Mouse (Mus musculus) lung, postnatal 0 days (tissue): ENCODE data around the gene Rtca. TPM values are rescaled to one million over a fixed set of nuclear protein-coding genes. Genes with fewer than 3 reads are reported as not detected.
A peak's percentile ranks its signal among the peaks of the same experiment; 100 is the strongest.

ENCODE experiments used
- ATAC-seq: fragments of 200-750 bp; cut with Nextera tagmentation; 2 replicates; pipeline ENCODE4 v1.8.0; 2017; ENCODE audit warnings: moderate library complexity
- DNase-seq: peaks from one replicate; pipeline ENCODE4 v3.0.0-alpha.2; 2016; ENCODE audit warnings: low spot score
- H3K27ac ChIP-seq: fragments of 300-500 bp; sonication (generic); 2 replicates; pipeline ENCODE4 v1.5.1; 2014; ENCODE audit warnings: antibody characterized with exemption, mild to moderate bottlenecking, low read length, mixed read lengths
- H3K27me3 ChIP-seq: fragments of 300-500 bp; sonication (generic); replicated peaks from 2 replicates; pipeline ENCODE4 v1.6.1; 2014; ENCODE audit warnings: low read length, mixed read lengths; ENCODE audit not compliant: insufficient read depth
- H3K36me3 ChIP-seq: fragments of 300-500 bp; sonication (generic); 2 replicates; pipeline ENCODE4 v1.6.1; 2014; ENCODE audit warnings: low read length, mixed read lengths; ENCODE audit not compliant: insufficient read depth
- H3K4me1 ChIP-seq: fragments of 300-500 bp; sonication (generic); 2 replicates; pipeline ENCODE4 v1.6.1; 2014; ENCODE audit warnings: antibody characterized with exemption, low read depth, low read length, mixed read lengths; ENCODE audit not compliant: insufficient read depth
- H3K4me2 ChIP-seq: fragments of 300-500 bp; sonication (generic); replicated peaks from 2 replicates; pipeline ENCODE4 v1.6.1; 2014; ENCODE audit warnings: low read depth, mild to moderate bottlenecking, low read length, moderate library complexity, mixed read lengths
- H3K4me3 ChIP-seq: fragments of 300-500 bp; sonication (generic); 2 replicates; pipeline ENCODE4 v1.5.1; 2014; ENCODE audit warnings: low read depth, low read length
- H3K9ac ChIP-seq: fragments of 300-500 bp; sonication (generic); replicated peaks from 2 replicates; pipeline ENCODE4 v1.6.1; 2014; ENCODE audit warnings: low read depth, mild to moderate bottlenecking
- H3K9me3 ChIP-seq: fragments of 300-500 bp; sonication (generic); 2 replicates; pipeline ENCODE4 v1.6.1; 2016; ENCODE audit warnings: low read length, mixed read lengths
- CTCF ChIP-seq: IDR thresholded peaks from 2 replicates; pipeline ENCODE4 v1.5.1; 2016; ENCODE audit warnings: antibody characterized with exemption, mild to moderate bottlenecking
- EP300 ChIP-seq: IDR thresholded peaks from 2 replicates; pipeline ENCODE4 v1.6.1; 2016; ENCODE audit warnings: antibody characterized with exemption, mild to moderate bottlenecking, control low read depth
- WGBS: fragments of 180-500 bp; shearing (Covaris S2); extraction: QIAGEN DNeasy Blood & Tissue Kit; methylation state at CpG from one replicate; pipeline ENCODE4 v1.1.7; 2014; 5-methylcytosine and 5-hydroxymethylcytosine counted together
- polyA plus RNA-seq: library from polyadenylated mRNA; unstranded; fragments of >200 nt; fragmentation: Nextera tagmentation; extraction: Ambion mirVana; gene quantifications from 2 replicates; pipeline ENCODE4 v1.2.1, GENCODE M21; 2015

The Rtca gene
- polyA plus RNA-seq, 1 experiment from 2014 or later: 45.4 TPM

- Histone ChIP-seq H3K27ac (no peak overlapping the region), H3K4me2 (no peak overlapping the region), H3K4me3 (no peak overlapping the region), H3K9ac (no peak overlapping the region), H3K4me1 (no peaks in the 10 kb centered on the region), H3K36me3 (no peaks in the 10 kb centered on the region), H3K27me3 (no peaks in the 10 kb centered on the region), H3K9me3 (no peaks in the 10 kb centered on the region)
- ATAC-seq (no peak), DNase-seq (peak; percentile 14)
- no peak for TF ChIP-seq CTCF
- TF ChIP-seq EP300: no peak
- WGBS: 72% methylated on average over 3 of the region's 3 CpGs
Measured at GRCm38 (mm10) chr3:116482724-116483123, 25.3 kb downstream of the Rtca start.

- Histone ChIP-seq H3K27ac (no peak overlapping the region), H3K9ac (no peak overlapping the region), H3K9me3 (no peaks in the 10 kb centered on the region), H3K4me2 (no peak overlapping the region), H3K4me1 (no peaks in the 10 kb centered on the region), H3K27me3 (no peaks in the 10 kb centered on the region), H3K4me3 (no peak overlapping the region), H3K36me3 (no peaks in the 10 kb centered on the region)
- no peak for TF ChIP-seq CTCF
- no peak for TF ChIP-seq EP300
- no peak for DNase-seq
- ATAC-seq: no peak
- 45% methylated on average over 5 of the region's 5 CpGs for WGBS
Measured at GRCm38 (mm10) chr3:116480937-116481336, 27.1 kb downstream of the Rtca start.

- H3K4me1 ChIP-seq: no peaks in the 10 kb centered on the region
- H3K4me3 ChIP-seq: no peak overlapping the region
- no peak overlapping the region for H3K4me2 ChIP-seq
- H3K9me3 ChIP-seq: no peaks in the 10 kb centered on the region
- WGBS: 74% methylated on average over 2 of the region's 2 CpGs
- H3K36me3 ChIP-seq: no peaks in the 10 kb centered on the region
- H3K27me3 ChIP-seq: no peaks in the 10 kb centered on the region
- no peak for ATAC-seq
- no peak overlapping the region for H3K9ac ChIP-seq
- no peak overlapping the region for H3K27ac ChIP-seq
- no peak for DNase-seq
- TF ChIP-seq CTCF (no peak), EP300 (no peak)
Measured at GRCm38 (mm10) chr3:116480119-116480518, 27.9 kb downstream of the Rtca start.

GRCm38 (mm10) chr3:116477351-116477750 lies 30.7 kb downstream of the Rtca start:
- TF ChIP-seq EP300 (no peak), CTCF (no peak)
- no peaks in the 10 kb centered on the region for H3K9me3 ChIP-seq
- H3K36me3 ChIP-seq: no peaks in the 10 kb centered on the region
- H3K27ac ChIP-seq: no peak overlapping the region
- H3K27me3 ChIP-seq: no peaks in the 10 kb centered on the region
- no peak overlapping the region for H3K9ac ChIP-seq
- WGBS: 78% methylated on average over 7 of the region's 7 CpGs
- DNase-seq (no peak), ATAC-seq (no peak)
- no peaks in the 10 kb centered on the region for H3K4me1 ChIP-seq
- H3K4me2 ChIP-seq: no peak overlapping the region
- H3K4me3 ChIP-seq: no peak overlapping the region

- DNase-seq (no peak), ATAC-seq (no peak)
- H3K4me2 ChIP-seq: no peak overlapping the region
- TF ChIP-seq CTCF: no peak
- TF ChIP-seq EP300: no peak
- no peaks in the 10 kb centered on the region for H3K36me3 ChIP-seq
- H3K9ac ChIP-seq: no peak overlapping the region
- H3K4me1 ChIP-seq: no peaks in the 10 kb centered on the region
- H3K4me3 ChIP-seq: no peak overlapping the region
- no peaks in the 10 kb centered on the region for H3K9me3 ChIP-seq
- 37% methylated on average over 5 of the region's 5 CpGs for WGBS
- H3K27me3 ChIP-seq: no peaks in the 10 kb centered on the region
- no peak overlapping the region for H3K27ac ChIP-seq
Measured at GRCm38 (mm10) chr3:116476686-116477298, 31.2 kb downstream of the Rtca start.

- Histone ChIP-seq H3K9me3 (no peaks in the 10 kb centered on the region), H3K4me3 (no peak overlapping the region), H3K27ac (no peak overlapping the region), H3K9ac (no peak overlapping the region), H3K4me2 (no peak overlapping the region), H3K27me3 (no peaks in the 10 kb centered on the region), H3K4me1 (no peaks in the 10 kb centered on the region), H3K36me3 (no peaks in the 10 kb centered on the region)
- no peak for DNase-seq
- ATAC-seq: no peak
- TF ChIP-seq CTCF (no peak), EP300 (no peak)
- WGBS: 61% methylated on average over 11 of the region's 11 CpGs
Measured at GRCm38 (mm10) chr3:116474602-116475001, 33.4 kb downstream of the Rtca start.

GRCm38 (mm10) chr3:116465709-116466108 lies 42.3 kb downstream of the Rtca start:
- no peak for DNase-seq
- H3K9ac ChIP-seq: no peak overlapping the region
- 79% methylated on average over 12 of the region's 12 CpGs for WGBS
- no peaks in the 10 kb centered on the region for H3K27me3 ChIP-seq
- H3K4me2 ChIP-seq: no peak overlapping the region
- H3K4me1 ChIP-seq: no peaks in the 10 kb centered on the region
- no peak overlapping the region for H3K27ac ChIP-seq
- H3K4me3 ChIP-seq: no peak overlapping the region
- H3K9me3 ChIP-seq: no peaks in the 10 kb centered on the region
- no peak for ATAC-seq
- TF ChIP-seq CTCF (no peak), EP300 (no peak)
- H3K36me3 ChIP-seq: no peaks in the 10 kb centered on the region
